Mouse (Mus musculus) left cerebral cortex, postnatal 10 days (tissue): ENCODE measurements around the gene Tfip11. TPM values are rescaled to one million over a fixed set of nuclear protein-coding genes. Genes with fewer than 3 reads are reported as not detected.

Experiments used
- DNase-seq, 2 experiments: peaks; one replicate each; pipeline ENCODE4 v3.0.0; 2021 to 2022; ENCODE audit warnings: low spot score in 2 of 2, mixed read lengths in 1 of 2; ENCODE audit errors: extremely low spot score in 1 of 2
- intact Hi-C: fragments of 180-260 bp; cut with DNase I; formaldehyde crosslinking; loops from one replicate; pipeline ENCODE4 v1.15.1; 2025
- total RNA-seq, 2 experiments: library from RNA; stranded (reverse); gene quantifications; 2 replicates each; pipeline ENCODE4 v1.2.3; 2021

Tfip11 gene
- total RNA-seq, 2 experiments from 2014 or later, result 33.0 to 34.9 TPM

DNA sequence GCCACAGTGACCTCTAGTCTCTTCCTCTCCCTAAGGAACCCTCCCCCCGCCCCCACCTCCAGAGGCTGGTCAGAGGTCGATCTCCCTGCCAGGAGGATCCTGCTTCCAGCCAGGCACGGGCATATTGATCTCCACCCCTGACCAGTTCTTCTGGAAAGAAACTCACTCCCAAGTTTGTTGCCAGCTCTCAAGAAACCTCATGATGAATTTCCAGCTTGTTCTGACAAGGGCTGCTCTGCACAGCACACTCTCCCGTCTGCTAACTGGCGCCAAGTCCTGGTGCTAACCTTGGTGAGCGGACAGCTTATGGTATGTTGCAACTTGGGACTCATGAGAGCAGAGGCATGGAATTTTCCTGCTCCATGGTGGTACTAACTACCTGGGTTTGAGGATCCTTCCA is 52.6 kb downstream of the Tfip11 start:
- intact Hi-C loops, result no loop called here
- DNase-seq, result no peak

- intact Hi-C loops, result no loop called here
- DNase-seq, result no peak
Observed at GRCm38 (mm10) chr5:112381154-112381553, 55.0 kb downstream of the Tfip11 start.

- intact Hi-C loops, result no loop called here
- DNase-seq, result no peak
Observed at GRCm38 (mm10) chr5:112382042-112382441, 55.9 kb downstream of the Tfip11 start.

DNA sequence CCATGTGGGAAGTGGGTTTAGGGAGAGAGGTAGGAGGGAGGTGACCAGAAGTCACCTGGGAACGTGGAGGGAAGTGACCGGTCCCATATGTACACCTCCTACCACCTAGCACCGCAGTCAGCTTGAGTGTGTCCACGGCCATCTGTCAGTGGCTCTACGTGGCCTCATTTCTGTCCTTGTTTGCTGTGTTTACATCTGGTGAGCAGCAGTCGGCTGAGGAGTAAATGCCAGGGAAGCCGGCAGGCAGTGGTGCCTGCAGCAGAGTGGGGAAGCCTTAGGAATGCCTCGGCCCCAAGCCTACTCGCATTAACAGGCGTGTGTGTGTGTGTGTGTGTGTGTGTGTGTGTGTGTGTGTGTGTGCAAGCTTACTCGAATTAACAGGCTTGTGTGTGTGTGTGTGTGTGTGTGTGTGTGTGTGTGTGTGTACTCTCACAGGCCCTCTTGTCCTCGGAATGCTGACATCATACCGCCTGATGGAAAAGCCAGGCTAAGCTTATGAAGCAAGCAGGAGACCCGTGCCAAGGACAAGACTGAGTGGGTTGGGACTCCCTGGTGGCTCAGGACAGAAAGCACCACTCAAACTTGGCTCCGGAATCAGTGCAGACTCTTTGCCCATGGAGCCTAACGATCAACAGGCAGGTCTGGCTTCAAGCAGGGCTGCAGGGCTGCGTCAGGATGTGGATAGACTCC is 56.6 kb downstream of the Tfip11 start:
- no peak for DNase-seq
- intact Hi-C loops, result no loop called here

GRCm38 (mm10) chr5:112384805-112385472 is 58.8 kb downstream of the Tfip11 start:
- intact Hi-C loops, result no loop called here
- no peak for DNase-seq

DNA sequence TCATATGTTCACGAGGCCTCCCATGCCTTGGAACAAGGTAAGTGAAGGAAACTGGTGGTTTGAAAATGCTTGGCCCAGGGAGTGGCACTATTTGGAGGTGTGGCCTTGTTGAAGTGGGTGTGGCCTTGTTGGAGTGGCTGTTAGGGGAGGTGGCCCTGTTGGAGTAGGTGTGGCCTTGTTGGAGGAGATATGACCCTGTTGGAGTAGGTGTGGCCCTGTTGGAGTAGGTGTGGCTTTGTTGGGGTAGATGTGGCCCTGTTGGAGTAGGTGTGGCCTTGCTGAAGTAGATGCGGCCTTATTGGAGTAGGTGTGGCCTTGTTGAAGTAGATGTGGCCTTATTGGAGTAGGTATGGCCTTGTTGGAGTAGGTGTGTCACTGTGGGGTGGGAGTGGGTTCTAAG is 59.8 kb downstream of the Tfip11 start:
- intact Hi-C loops, result no loop called here
- DNase-seq, result peak in 1 of 2 experiments; percentile 11

Other genes with a start within 250 kb of the Tfip11 start
- 1 to 10 TPM in 1 of 2 experiments, under 1 TPM in 1; 0.67 to 1.5 TPM for gene Cryba4, start 73.8 kb upstream of the Tfip11 start, total RNA-seq
- gene Crybb1, start 70.5 kb upstream of the Tfip11 start, total RNA-seq, result 10 to 100 TPM in 1 of 2 experiments, 1 to 10 TPM in 1; 10.0 to 12.1 TPM
- 10 to 100 TPM; 34.4 to 34.6 TPM for gene Tpst2, start 49.7 kb upstream of the Tfip11 start, total RNA-seq
- 10 to 100 TPM; 27.9 to 30.0 TPM for gene Srrd, start 16.7 kb downstream of the Tfip11 start, total RNA-seq
- 10 to 100 TPM; 18.8 to 29.2 TPM for gene Hps4, start 16.7 kb downstream of the Tfip11 start, total RNA-seq
- under 1 TPM in 1 of 2 experiments, not detected in 1; 0.15 TPM for gene Gm6583, start 29.7 kb downstream of the Tfip11 start, total RNA-seq
- 100 to 1,000 TPM; 154 to 161 TPM for gene Asphd2, start 68.5 kb downstream of the Tfip11 start, total RNA-seq
- gene Gm6588, start 123.1 kb downstream of the Tfip11 start, total RNA-seq, result not detected